Mouse (Mus musculus) CH12.LX (cell line): Measurements from ENCODE around the gene Prpf31. TPM values are rescaled to one million over a fixed set of nuclear protein-coding genes. Genes with fewer than 3 reads are reported as not detected.

Source experiments
- DNase-seq: peaks from one replicate; pipeline ENCODE4 v3.0.0-alpha.2; 2013; ENCODE audit errors: extremely low read depth
- H3K27ac ChIP-seq: 2 replicates; pipeline ENCODE4 v1.5.1; 2012; ENCODE audit warnings: low read depth, mild to moderate bottlenecking, control low read depth, moderate library complexity; ENCODE audit not compliant: insufficient read depth
- H3K27me3 ChIP-seq: replicated peaks from 2 replicates; pipeline ENCODE3; 2012; ENCODE audit warnings: inconsistent platforms
- H3K36me3 ChIP-seq, 2 experiments: replicated peaks in 1 of 2; 2 replicates each; pipeline versions ENCODE3 to v1.6.1; 2012; ENCODE audit warnings: inconsistent platforms in 1 of 2, low read length in 1 of 2, mild to moderate bottlenecking in 1 of 2, mixed read lengths in 1 of 2, moderate library complexity in 1 of 2; ENCODE audit not compliant: control insufficient read depth in 1 of 2, insufficient read depth in 1 of 2
- H3K4me1 ChIP-seq, 2 experiments: 2 replicates each; pipeline ENCODE4 v1.6.1; 2012; ENCODE audit warnings: inconsistent platforms in 1 of 2, moderate library complexity in 1 of 2; ENCODE audit not compliant: insufficient read depth in 2 of 2, control insufficient read depth in 1 of 2
- H3K4me2 ChIP-seq: 2 replicates; pipeline ENCODE4 v1.6.1; 2012; ENCODE audit warnings: low read depth, mild to moderate bottlenecking, control low read depth; ENCODE audit not compliant: poor library complexity, insufficient read depth, severe bottlenecking
- H3K4me3 ChIP-seq, 3 experiments: fragments of 150-350 bp in 1 of 3; sonication (generic) in 1 of 3; replicated peaks in 1 of 3; 2 replicates each; pipeline versions ENCODE3 to v1.5.1; 2011 to 2012; ENCODE audit warnings: low read depth in 2 of 3, low read length in 2 of 3, mild to moderate bottlenecking in 2 of 3, moderate library complexity in 2 of 3, control low read depth in 1 of 3, improper control_type of control experiment in 1 of 3, inconsistent platforms in 1 of 3, mixed read lengths in 1 of 3; ENCODE audit not compliant: poor library complexity in 1 of 3
- H3K79me2 ChIP-seq: replicated peaks from 2 replicates; pipeline ENCODE4 v1.6.1; 2012; ENCODE audit warnings: mild to moderate bottlenecking, moderate library complexity; ENCODE audit not compliant: control insufficient read depth, poor library complexity, insufficient read depth, severe bottlenecking; ENCODE audit errors: extremely low read depth
- H3K9ac ChIP-seq: 2 replicates; pipeline ENCODE4 v1.6.1; 2012; ENCODE audit warnings: low read depth, mild to moderate bottlenecking, control low read depth, moderate library complexity; ENCODE audit not compliant: insufficient read depth
- H3K9me3 ChIP-seq: replicated peaks from 2 replicates; pipeline ENCODE3; 2012; ENCODE audit warnings: low read length, inconsistent platforms, mixed read lengths
- BHLHE40 ChIP-seq: IDR thresholded peaks from 2 replicates; pipeline ENCODE4 v1.6.1; 2011; ENCODE audit warnings: mild to moderate bottlenecking, low read depth, low read length, improper control_type of control experiment
- CHD1 ChIP-seq: IDR thresholded peaks from 2 replicates; pipeline ENCODE4 v1.6.1; 2012; ENCODE audit warnings: low read depth, low read length, improper control_type of control experiment, inconsistent platforms
- CHD2 ChIP-seq: IDR thresholded peaks from 2 replicates; pipeline ENCODE4 v1.6.1; 2011; ENCODE audit warnings: low read length, improper control_type of control experiment
- CTCF ChIP-seq, 2 experiments: IDR thresholded peaks in 1 of 2; conservative IDR thresholded peaks in 1 of 2; 2 replicates each; pipeline ENCODE4 v1.5.1; 2011 to 2012; ENCODE audit warnings: low read depth in 2 of 2, low read length in 2 of 2, improper control_type of control experiment in 1 of 2, inconsistent platforms in 1 of 2, mild to moderate bottlenecking in 1 of 2, moderate library complexity in 1 of 2
- E2F4 ChIP-seq: IDR thresholded peaks from 2 replicates; pipeline ENCODE4 v1.6.1; 2011; ENCODE audit warnings: low read depth, low read length, improper control_type of control experiment; ENCODE audit not compliant: insufficient replicate concordance
- ELF1 ChIP-seq: IDR thresholded peaks from 2 replicates; pipeline ENCODE4 v1.6.1; 2014; ENCODE audit warnings: low read depth, mild to moderate bottlenecking, inconsistent platforms, low read length, improper control_type of control experiment
- EP300 ChIP-seq: IDR thresholded peaks from 2 replicates; pipeline ENCODE4 v1.6.1; 2011; ENCODE audit warnings: low read length, improper control_type of control experiment
- GABPA ChIP-seq: IDR thresholded peaks from 2 replicates; pipeline ENCODE4 v1.6.1; 2012; ENCODE audit warnings: low read depth, low read length, improper control_type of control experiment, inconsistent platforms; ENCODE audit not compliant: insufficient replicate concordance
- IRF4 ChIP-seq: IDR thresholded peaks from 2 replicates; pipeline ENCODE4 v1.6.1; 2014; ENCODE audit warnings: low read depth, mild to moderate bottlenecking, inconsistent platforms, low read length, improper control_type of control experiment
- JUN ChIP-seq: IDR thresholded peaks from 2 replicates; pipeline ENCODE4 v1.6.1; 2011; ENCODE audit warnings: low read depth, mild to moderate bottlenecking, low read length, improper control_type of control experiment, moderate library complexity; ENCODE audit not compliant: insufficient read depth
- JUND ChIP-seq: conservative IDR thresholded peaks from 2 replicates; pipeline ENCODE4 v1.6.1; 2011; ENCODE audit warnings: low read depth, low read length, improper control_type of control experiment
- KAT2A ChIP-seq: IDR thresholded peaks from 2 replicates; pipeline ENCODE4 v1.6.1; 2012; ENCODE audit warnings: low read length, improper control_type of control experiment, inconsistent platforms; ENCODE audit not compliant: insufficient replicate concordance
- MAFK ChIP-seq: IDR thresholded peaks from 2 replicates; pipeline ENCODE4 v1.6.1; 2011; ENCODE audit warnings: low read length, improper control_type of control experiment; ENCODE audit not compliant: insufficient replicate concordance
- MAX ChIP-seq: IDR thresholded peaks from 2 replicates; pipeline ENCODE4 v1.6.1; 2011; ENCODE audit warnings: low read length, improper control_type of control experiment
- MAZ ChIP-seq: IDR thresholded peaks from 2 replicates; pipeline ENCODE4 v1.6.1; 2012; ENCODE audit warnings: low read depth, mild to moderate bottlenecking, inconsistent platforms, low read length, improper control_type of control experiment, moderate library complexity
- MEF2A ChIP-seq: IDR thresholded peaks from 2 replicates; pipeline ENCODE4 v1.6.1; 2014; ENCODE audit warnings: low read depth, mild to moderate bottlenecking, inconsistent platforms, low read length, improper control_type of control experiment, borderline replicate concordance
- MXI1 ChIP-seq: IDR thresholded peaks from 2 replicates; pipeline ENCODE4 v1.6.1; 2011; ENCODE audit warnings: mild to moderate bottlenecking, low read depth, low read length, improper control_type of control experiment
- MYC ChIP-seq: IDR thresholded peaks from 2 replicates; pipeline ENCODE4 v1.6.1; 2011; ENCODE audit warnings: low read depth, mild to moderate bottlenecking, improper control_type of control experiment, low read length
- NRF1 ChIP-seq: IDR thresholded peaks from 2 replicates; pipeline ENCODE4 v1.6.1; 2014; ENCODE audit warnings: low read depth, mild to moderate bottlenecking, inconsistent platforms, low read length, improper control_type of control experiment, moderate library complexity
- PAX5 ChIP-seq: IDR thresholded peaks from 2 replicates; pipeline ENCODE4 v1.6.1; 2012; ENCODE audit warnings: low read length, inconsistent platforms, mixed read lengths
- POLR2A ChIP-seq: IDR thresholded peaks from 2 replicates; pipeline ENCODE4 v1.6.1; 2011; ENCODE audit warnings: low read depth, mild to moderate bottlenecking, improper control_type of control experiment, low read length
- POLR2AphosphoS2 ChIP-seq: IDR thresholded peaks from 2 replicates; pipeline ENCODE4 v1.6.1; 2011; ENCODE audit warnings: low read depth, low read length, improper control_type of control experiment
- RAD21 ChIP-seq: IDR thresholded peaks from 2 replicates; pipeline ENCODE4 v1.6.1; 2011; ENCODE audit warnings: low read depth, mild to moderate bottlenecking, low read length, improper control_type of control experiment, moderate library complexity
- SIN3A ChIP-seq: IDR thresholded peaks from 2 replicates; pipeline ENCODE4 v1.6.1; 2012; ENCODE audit warnings: low read length, improper control_type of control experiment, inconsistent platforms
- SMC3 ChIP-seq: IDR thresholded peaks from 2 replicates; pipeline ENCODE4 v1.6.1; 2011; ENCODE audit warnings: low read depth, low read length, improper control_type of control experiment
- TBP ChIP-seq: conservative IDR thresholded peaks from 2 replicates; pipeline ENCODE4 v1.6.1; 2011; ENCODE audit warnings: low read depth, low read length, improper control_type of control experiment
- TCF12 ChIP-seq: IDR thresholded peaks from 2 replicates; pipeline ENCODE4 v1.6.1; 2014; ENCODE audit warnings: low read depth, mild to moderate bottlenecking, inconsistent platforms, low read length, improper control_type of control experiment
- UBTF ChIP-seq: IDR thresholded peaks from 2 replicates; pipeline ENCODE4 v1.6.1; 2012; ENCODE audit warnings: low read depth, mild to moderate bottlenecking, inconsistent platforms, low read length, improper control_type of control experiment, moderate library complexity
- USF1 ChIP-seq: IDR thresholded peaks from 2 replicates; pipeline ENCODE4 v1.6.1; 2014; ENCODE audit warnings: low read depth, mild to moderate bottlenecking, inconsistent platforms, low read length, improper control_type of control experiment
- ZC3H11A ChIP-seq: IDR thresholded peaks from 2 replicates; pipeline ENCODE4 v1.6.1; 2012; ENCODE audit warnings: low read depth, mild to moderate bottlenecking, inconsistent platforms, low read length, improper control_type of control experiment
- ZKSCAN1 ChIP-seq: IDR thresholded peaks from 2 replicates; pipeline ENCODE4 v1.6.1; 2012; ENCODE audit warnings: low read depth, inconsistent platforms, low read length, improper control_type of control experiment, borderline replicate concordance
- ZMIZ1 ChIP-seq: IDR thresholded peaks from 2 replicates; pipeline ENCODE4 v1.6.1; 2012; ENCODE audit warnings: low read depth, mild to moderate bottlenecking, inconsistent platforms, low read length, improper control_type of control experiment
- ZNF384 ChIP-seq: IDR thresholded peaks from 2 replicates; pipeline ENCODE4 v1.6.1; 2012; ENCODE audit warnings: low read depth, low read length, improper control_type of control experiment, inconsistent platforms
- dilution Hi-C: fragments of 300-500 bp; cut with MboI; formaldehyde crosslinking; loops from 2 replicates; pipeline ENCODE4 v1.14.3; 2020; ENCODE audit warnings: low sequenced_read_pairs; ENCODE audit not compliant: extremely low pct_unique_long_range_greater_than_20kb, extremely low pct_ligation_motif_present
- in situ Hi-C: fragments of 300-500 bp; cut with MboI; formaldehyde crosslinking; loops from 3 replicates; pipeline ENCODE4 v1.14.3; 2019; ENCODE audit warnings: low sequenced_read_pairs, low pct_ligation_motif_present, low pct_unique_long_range_greater_than_20kb, mixed read lengths
- polyA plus RNA-seq: library from polyadenylated mRNA; unstranded; fragments of >175 nt; gene quantifications from 2 replicates; pipeline ENCODE4 v1.2.1, GENCODE M21; 2012; ENCODE audit warnings: low read depth; ENCODE audit not compliant: insufficient read length
- total RNA-seq, 2 experiments: library from RNA; depleted of rRNA; stranded (reverse); fragments of 300-350 nt in 1 of 2; fragments of >200 nt in 1 of 2; gene quantifications; 2 replicates each; pipeline ENCODE4 v1.2.3; 2012 to 2014

The Prpf31 gene
- total and polyA plus RNA-seq, 3 experiments, result 99.2 to 171 (median 117) TPM

GRCm38 (mm10) chr7:3601119-3601518, 28.7 kb upstream of the Prpf31 start:
- TF ChIP-seq ZNF384 (no peak), CTCF (conservative IDR thresholded peaks at IDR 0.05 in 1 of 2, IDR thresholded peaks at IDR 0.05 in 1 of 2; ENCODE audit: low read depth in 2 of 2, low read length in 2 of 2) (peak; percentile 59 to 91), SMC3 (peak; percentile 71), KAT2A (no peak), UBTF (no peak), USF1 (no peak), MEF2A (no peak), ZMIZ1 (no peak), MAZ (no peak), BHLHE40 (peak; percentile 39; the same call in 1 of the 2 replicates), ELF1 (0 out of 2 replicates have a peak, but pooled peaks have one; percentile 25), ZKSCAN1 (no peak), IRF4 (0 out of 2 replicates have a peak, but pooled peaks have one; percentile 17), RAD21 (peak; percentile 92), MYC (peak; percentile 71; the same call in 1 of the 2 replicates), TBP (no peak), CHD1 (no peak), PAX5 (no peak), POLR2AphosphoS2 (no peak), POLR2A (no peak), E2F4 (no peak), MXI1 (no peak), SIN3A (no peak), JUND (0 out of 2 replicates have a peak, but pooled peaks have one; percentile 18), GABPA (no peak), JUN (no peak), CHD2 (no peak), ZC3H11A (no peak; the same call in 1 of the 2 replicates), NRF1 (no peak), EP300 (no peak), MAFK (no peak), TCF12 (no peak), MAX (peak; percentile 51; the same call in 1 of the 2 replicates)
- Histone ChIP-seq H3K4me1 (peaks cover 0 to 8% of the 10 kb centered on the region in 2 experiments; a peak in 2 of 4 replicates), H3K4me3 (no peak overlapping the region), H3K79me2 (no peaks in the 10 kb centered on the region), H3K27me3 (no peaks in the 10 kb centered on the region), H3K36me3 (no peaks in the 10 kb centered on the region), H3K27ac (no peak overlapping the region), H3K4me2 (0 out of 2 replicates have a peak overlapping the region, but pooled peaks have one; percentile 7), H3K9ac (no peak overlapping the region), H3K9me3 (peaks cover 4% of the 10 kb centered on the region)
- dilution Hi-C loops, result no loop called here
- DNase-seq, result peak; percentile 88
- in situ Hi-C loops, result no loop called here
